Mouse (Mus musculus): ENCODE data around the gene Lhfpl1.
"Not testable (repeated sequence)": the region's sequence is repeated elsewhere in the genome, so short reads cannot be mapped to it uniquely, and the experiment has no call there.

The Lhfpl1 gene

DNA sequence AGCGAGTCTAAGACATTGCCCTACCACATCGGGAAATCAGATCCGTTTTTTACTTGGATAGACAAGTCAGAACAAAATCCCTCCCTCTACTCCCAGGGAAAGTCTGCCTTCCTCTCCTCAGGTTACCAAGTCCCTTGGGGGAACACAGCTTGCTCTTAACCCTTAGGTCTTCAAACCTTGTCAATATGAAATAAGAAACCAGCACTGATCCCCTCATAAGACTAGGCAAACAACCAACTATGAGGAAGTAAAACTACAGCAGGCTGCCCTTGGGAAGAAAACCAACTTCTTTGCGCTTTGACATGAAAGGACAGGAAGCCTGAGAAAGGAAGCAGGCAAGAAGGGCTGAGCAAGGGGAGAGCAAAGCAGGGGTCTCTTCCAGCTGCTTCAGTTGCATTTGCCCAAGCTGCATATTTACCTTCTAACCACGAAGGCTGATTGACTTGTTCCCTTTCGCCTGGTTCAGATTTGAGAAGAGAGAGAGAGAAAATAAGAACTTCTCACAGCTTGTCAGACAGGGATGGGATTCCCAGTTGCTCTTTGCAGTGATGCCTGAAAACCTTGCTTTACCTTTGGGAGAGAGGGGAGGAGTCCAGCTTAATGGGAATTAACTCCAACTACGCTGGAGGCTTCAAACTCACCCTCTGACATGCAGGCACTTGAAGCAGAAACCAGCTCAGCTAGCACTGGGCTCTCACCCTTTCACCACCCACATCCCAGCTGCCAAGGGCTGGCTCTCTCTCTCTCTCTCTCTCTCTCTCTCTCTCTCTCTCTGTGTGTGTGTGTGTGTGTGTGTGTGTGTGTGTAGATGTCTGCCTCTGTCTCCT, at the start of gene Lhfpl1:
Lhfpl1 (minus strand) TSS at position 713 of the 827 bp plus-strand sequence.
- DNase-seq (ENCODE audit: low read depth in 1 of 2, low spot score in 2 of 2) = no peak

DNA sequence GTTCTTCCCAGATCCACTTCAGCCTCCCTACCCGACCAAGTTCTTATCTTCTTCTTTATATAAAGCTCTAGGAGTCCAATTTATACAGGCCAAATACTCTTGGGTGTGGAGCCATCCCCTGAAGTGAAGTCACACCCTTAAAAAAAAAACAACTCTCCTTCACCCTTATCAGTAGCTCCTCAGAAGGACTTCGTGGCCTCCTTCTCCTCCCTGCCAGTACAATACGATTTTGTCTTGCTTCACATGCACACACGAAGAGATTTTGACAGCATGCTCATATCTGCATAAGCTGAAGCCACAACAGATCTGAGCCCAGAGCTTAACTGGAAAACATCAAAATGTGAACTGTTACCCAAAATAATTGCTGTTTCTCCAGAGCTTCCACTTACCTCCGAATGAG, 22.9 kb upstream of the Lhfpl1 start:
- no peak for DNase-seq (ENCODE audit: low read depth in 1 of 2, low spot score in 2 of 2)

DNA sequence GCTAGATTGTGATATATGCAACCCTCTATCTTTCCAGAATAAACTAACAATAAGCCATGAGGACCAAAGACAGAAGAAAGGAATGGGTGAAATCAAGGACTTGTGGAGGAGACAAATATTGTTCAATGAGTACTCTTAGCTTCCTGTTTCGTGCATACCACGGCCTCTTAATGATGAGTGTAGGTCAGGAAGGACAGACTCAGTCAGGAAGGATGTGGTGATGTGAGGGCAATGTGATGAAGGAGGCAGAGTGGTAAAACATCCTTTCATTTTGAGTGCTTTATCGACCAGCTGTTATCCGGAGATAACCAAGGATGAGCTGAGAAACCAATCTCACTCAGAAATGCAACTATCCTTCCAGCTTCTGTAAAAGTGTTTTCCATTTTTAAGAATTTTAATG, 13.6 kb upstream of the Lhfpl1 start:
- no peak for DNase-seq (ENCODE audit: low read depth in 1 of 2, low spot score in 2 of 2)

DNA sequence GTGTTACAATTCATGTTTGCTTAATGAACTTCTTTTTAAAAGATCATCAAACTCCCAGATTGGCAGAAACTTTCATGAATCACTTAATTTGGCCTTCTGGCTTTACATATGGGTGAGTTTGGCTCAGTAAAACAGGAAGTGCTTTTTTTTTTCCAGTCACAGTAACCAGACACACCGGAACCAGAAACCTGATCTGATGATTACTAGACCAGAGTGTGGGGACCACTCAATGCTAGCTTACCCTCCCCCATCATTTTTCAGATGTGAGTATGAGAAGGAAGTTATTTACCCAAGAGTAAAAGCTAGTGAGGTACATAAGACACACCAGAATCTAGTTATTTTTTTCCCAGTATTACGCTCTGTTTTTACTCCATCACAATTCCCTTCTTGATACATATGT, 6.5 kb downstream of the Lhfpl1 start:
- DNase-seq (ENCODE audit: low read depth in 1 of 2, low spot score in 2 of 2) = no peak

DNA sequence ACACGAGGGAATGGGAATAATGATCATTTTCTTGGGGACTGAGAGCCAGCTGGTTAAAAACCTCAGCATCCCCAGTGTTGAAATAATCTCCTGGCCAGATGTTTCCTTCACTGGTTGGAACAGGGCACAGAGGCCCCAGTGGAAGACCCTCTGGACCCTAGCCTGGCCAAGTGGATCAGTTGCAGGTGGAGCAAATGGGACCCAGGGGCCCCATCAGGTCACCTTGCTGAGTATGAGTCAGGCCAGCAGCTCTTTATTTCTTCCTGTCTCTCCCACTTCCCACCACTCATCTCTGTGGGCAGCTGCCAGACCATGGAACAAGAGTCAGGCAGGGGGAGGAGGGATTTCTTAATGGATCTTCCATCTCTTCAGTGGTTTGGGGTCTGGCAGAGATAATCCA, 12.7 kb downstream of the Lhfpl1 start:
- no peak for DNase-seq (ENCODE audit: low read depth in 1 of 2, low spot score in 2 of 2)

DNA sequence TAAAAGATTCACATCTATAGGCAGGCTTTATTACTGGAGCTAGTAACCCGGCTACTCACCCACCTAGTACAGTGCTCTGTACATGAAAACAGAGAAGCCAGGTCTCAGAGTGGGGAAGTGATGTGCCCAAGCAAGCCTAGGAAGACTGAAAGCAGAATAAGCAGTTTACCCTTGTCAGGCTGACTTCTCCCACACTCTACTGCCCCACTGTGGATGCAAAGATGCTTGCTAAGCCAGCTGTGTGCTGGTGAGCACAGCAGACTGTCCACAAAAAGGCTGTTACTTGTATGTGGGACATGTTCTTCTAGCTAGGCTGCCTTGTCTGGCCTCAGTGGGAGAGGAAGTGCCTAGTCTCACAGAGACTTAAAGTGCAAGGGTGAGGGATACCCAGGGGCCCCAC, 40.3 kb downstream of the Lhfpl1 start:
- no peak for DNase-seq (ENCODE audit: low read depth in 1 of 2, low spot score in 2 of 2)

DNA sequence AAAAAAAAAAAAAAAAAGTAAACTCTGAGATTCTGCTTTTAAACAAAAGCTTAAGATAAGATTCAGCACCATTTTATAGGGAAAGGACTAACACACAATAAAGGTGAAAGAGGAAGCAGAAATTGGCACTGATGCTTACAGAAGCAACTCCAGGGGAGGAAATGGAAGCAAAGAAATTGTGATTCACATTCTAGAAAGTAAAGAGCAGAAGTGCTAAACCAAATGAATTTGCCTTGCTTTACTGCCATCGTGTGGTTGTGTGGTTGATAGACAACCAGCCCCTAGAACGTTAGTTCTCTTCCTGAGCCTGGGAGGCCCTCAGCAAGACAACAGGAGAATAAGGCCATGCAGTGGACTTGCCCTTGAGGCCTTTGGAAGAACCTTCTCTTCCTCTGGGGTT, 41.7 kb downstream of the Lhfpl1 start:
- no peak for DNase-seq (ENCODE audit: low read depth in 1 of 2, low spot score in 2 of 2)

DNA sequence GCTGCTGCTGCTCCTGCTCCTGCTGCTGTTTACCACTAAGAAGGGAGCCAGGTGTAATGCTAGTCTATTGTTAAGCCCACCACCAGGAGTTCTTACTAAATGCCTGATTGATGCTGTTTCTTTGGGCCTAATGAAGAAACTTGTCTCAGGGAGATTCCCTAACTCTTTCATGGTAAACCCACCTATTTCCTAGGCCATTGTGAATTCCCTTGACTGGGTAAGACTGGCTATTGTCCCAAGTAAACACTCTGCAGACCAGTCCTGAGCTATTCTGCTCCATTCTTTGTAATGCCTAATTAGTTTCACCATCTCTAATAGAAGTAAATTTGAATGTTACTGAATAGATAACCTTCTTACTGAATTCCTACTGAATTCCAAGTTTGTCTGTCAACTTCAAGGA, 48.7 kb downstream of the Lhfpl1 start:
- not testable (repeated sequence) for DNase-seq (ENCODE audit: low read depth in 1 of 2, low spot score in 2 of 2)

DNA sequence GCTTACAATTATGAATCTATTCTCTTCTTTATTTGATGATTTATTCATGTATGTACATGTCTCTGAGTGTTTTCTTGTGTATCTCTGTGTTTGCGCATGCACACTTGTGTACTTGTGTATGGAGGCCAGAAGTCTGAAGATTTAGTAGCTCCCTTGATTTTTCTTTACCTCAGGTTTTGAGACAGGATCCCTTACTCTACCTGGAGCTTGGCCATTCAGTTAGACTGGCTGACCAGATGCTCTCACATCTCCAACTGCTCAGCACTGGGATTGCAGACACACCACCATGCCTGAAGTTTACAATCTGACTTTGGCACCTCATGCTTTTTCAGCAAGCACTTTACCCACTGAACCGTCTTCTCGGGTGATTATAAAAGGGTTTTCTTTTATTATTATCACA, 76.7 kb downstream of the Lhfpl1 start:
- no peak for DNase-seq (ENCODE audit: low read depth in 1 of 2, low spot score in 2 of 2)

DNA sequence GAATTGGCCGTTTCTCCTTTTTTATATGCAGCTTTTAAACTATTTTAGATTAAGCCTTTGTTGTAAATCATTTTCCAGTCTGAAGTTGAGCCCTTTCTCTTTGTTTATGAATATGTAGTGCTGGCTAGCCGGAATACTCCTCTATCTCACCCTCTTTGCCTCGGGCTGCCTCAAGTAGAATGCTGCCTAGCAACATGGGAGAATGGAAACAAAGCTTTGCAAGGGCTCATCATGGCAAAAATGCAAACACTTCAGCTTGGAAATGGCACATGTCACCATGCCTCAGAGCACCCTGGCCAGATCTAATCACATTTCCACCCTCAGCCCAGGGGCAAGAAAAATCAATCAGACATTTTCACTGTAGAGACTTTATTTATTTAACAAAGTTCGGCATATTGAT, 77.1 kb downstream of the Lhfpl1 start:
- DNase-seq (ENCODE audit: low read depth in 1 of 2, low spot score in 2 of 2) = no peak

DNA sequence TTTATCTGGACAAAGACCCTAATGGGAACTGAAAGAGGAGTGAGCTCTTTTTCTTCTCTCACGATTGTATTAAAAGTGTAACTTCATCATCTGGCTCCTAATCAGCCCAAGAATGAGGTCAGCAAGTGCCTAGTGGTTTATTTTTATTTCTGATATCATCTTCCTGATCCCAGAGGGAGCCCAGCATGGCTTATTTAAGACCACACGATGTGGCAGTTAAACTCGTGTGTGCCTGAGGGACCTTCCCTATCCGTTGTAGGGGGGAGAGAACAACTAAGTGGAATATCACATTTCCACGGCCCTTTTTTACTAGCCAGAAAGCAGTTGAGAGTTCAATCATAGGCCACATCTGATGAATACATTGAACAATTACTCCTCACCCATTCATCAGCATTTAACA, 87.1 kb downstream of the Lhfpl1 start:
- no peak for DNase-seq (ENCODE audit: low read depth in 1 of 2, low spot score in 2 of 2)
